Mouse (Mus musculus): ENCODE results near the gene 1700018B08Rik.

- TF ChIP-seq CTCF (IDR thresholded peaks at IDR 0.05; ENCODE audit: borderline replicate concordance, insufficient read depth, low read length): no peak
- no peak for TF ChIP-seq POLR2A (IDR thresholded peaks at IDR 0.05; ENCODE audit: low read depth, low read length)
Observed at GRCm38 (mm10) chr8:121570335-121570734, 26.2 kb upstream of the 1700018B08Rik start.
